ENCODE assay signal across 8 mouse cellular contexts in the genomic region with DNA sequence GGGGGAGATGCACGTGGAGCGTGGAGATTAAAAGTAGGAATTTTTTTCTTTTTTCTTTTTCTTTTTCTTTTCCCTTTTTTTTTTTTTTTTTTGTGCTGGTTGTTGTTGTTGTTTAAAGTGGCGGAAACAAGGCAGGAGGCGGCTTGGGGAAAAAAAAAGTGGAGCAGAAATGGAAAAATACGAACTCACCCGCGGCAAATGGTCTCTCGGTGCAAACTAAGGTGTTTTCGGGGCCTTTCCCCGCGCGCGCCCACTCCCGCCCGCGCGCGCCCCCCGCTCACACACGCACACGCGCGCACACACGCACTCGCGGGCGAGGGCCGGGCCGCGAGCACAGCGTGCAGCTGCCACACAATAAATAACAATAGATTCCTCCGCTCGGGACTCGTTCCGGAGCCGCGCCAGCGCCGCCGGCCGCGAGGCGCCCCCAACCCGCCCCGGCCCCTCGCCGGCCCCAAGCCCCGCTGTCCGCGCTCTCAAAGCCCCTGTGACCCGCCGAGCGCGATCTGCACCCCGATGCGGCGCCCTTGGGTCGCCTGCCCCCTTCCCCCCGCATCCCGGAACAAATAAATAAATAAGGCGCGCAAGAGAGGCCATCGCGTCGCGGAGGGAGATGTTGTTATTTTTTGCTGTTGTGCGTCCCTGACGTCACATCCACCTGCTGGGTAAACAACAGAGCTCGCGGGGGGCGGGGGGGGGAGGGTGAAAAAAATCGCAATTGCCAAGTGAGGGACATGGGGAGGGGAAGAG. TPM values are rescaled to one million over a fixed set of nuclear protein-coding genes. Genes with fewer than 3 reads are reported as not detected.
A peak's percentile ranks its signal among the peaks of the same experiment; 100 is the strongest.
DNase-seq lines count a peak whose midpoint lies in the region; ATAC-seq and TF ChIP-seq lines count a peak whose summit lies in the region.

TSS of gene Foxp1 (minus strand) at position 363 of the 750 bp plus-strand sequence.

- H3K27me3 ChIP-seq in hindbrain, embryonic 16.5 days (replicated peaks; ENCODE audit: control insufficient read depth, insufficient read depth, low read length): no peaks in the 10 kb centered on the region

- intact Hi-C loops in gastrocnemius, adult 2 months (cut with DNase I): loop anchor here (5.0 to 10.0 kb wide), 7 partner anchors 35 to 998 kb away; no protein-coding TSS in a partner anchor

- peak within 1 kb of the TSS; percentile 97 for H3K9ac ChIP-seq in hindbrain, embryonic 16.5 days (ENCODE audit: low read depth, low read length)

- ATAC-seq in hindbrain, embryonic 16.5 days: peak; percentile 69

- H3K9me3 ChIP-seq in hindbrain, embryonic 16.5 days (ENCODE audit: control insufficient read depth, low read length): no peaks in the 10 kb centered on the region

- TF ChIP-seq CTCF in gastrocnemius, adult 2 months (IDR thresholded peaks at IDR 0.05): no peak

- H3K4me1 ChIP-seq in hindbrain, embryonic 16.5 days (ENCODE audit: control insufficient read depth, insufficient read depth, low read depth, low read length): peaks cover 8% of the 10 kb centered on the region; the same call in 1 of the 2 replicates

- no peaks in the 10 kb centered on the region for H3K36me3 ChIP-seq in hindbrain, embryonic 16.5 days (ENCODE audit: control insufficient read depth, insufficient read depth, low read length)

- H3K4me2 ChIP-seq in hindbrain, embryonic 16.5 days (ENCODE audit: low read length): peak within 1 kb of the TSS; percentile 99

- peak within 1 kb of the TSS; percentile 97 for H3K4me3 ChIP-seq in gastrocnemius, adult 2 months
- peak within 1 kb of the TSS; percentile 78 for H3K4me3 ChIP-seq in hindbrain, embryonic 16.5 days (ENCODE audit: low read length)

- H3K27ac ChIP-seq in gastrocnemius, adult 2 months: peak within 1 kb of the TSS; percentile 98
- peak within 1 kb of the TSS; percentile 100 for H3K27ac ChIP-seq in hindbrain, embryonic 16.5 days (ENCODE audit: low read depth, low read length)

- DNase-seq in R1 (ENCODE audit: low read depth, low spot score): peak; percentile 70
- peak; percentile 77 to 84 for DNase-seq in cerebellum, postnatal 36 days
- DNase-seq in gastrocnemius, adult 2 months: peak; percentile 82
- DNase-seq in left cerebral cortex, adult 11 months (ENCODE audit: low spot score): peak; percentile 73
- DNase-seq in lung, postnatal 4 days: peak; percentile 83 to 85
- peak; percentile 95 for DNase-seq in retina, postnatal 1 day
- DNase-seq in thymus, postnatal 4 days: peak; percentile 82

- 0% methylated on average over 71 of the region's 72 CpGs for WGBS in hindbrain, embryonic 16.5 days

RNA-seq across cellular contexts. Expression of gene Foxp1, which starts in this region (rescaled TPM):
- 10 to 100 TPM; 17.4 to 20.9 TPM for total RNA-seq in gastrocnemius, adult 2 months (2021)
- 47.8 and 63.7 TPM in 2 replicates for polyA plus RNA-seq in hindbrain, embryonic 16.5 days (2015; fragmentation: Nextera tagmentation; extraction: Ambion mirVana)

Comparison
In these comparisons a context has a peak if more than half of its experiments do, and no peak if none do; other contexts are left out.
1. Peak in every context shown above with its lines: DNase-seq, ATAC-seq, H3K4me3 ChIP-seq and H3K27ac ChIP-seq.